In genomic region chr11:78839491-78839890, GRCm38 (mm10) we compare ENCODE assay signal across 18 mouse cellular contexts. TPM values are rescaled to one million over a fixed set of nuclear protein-coding genes. Genes with fewer than 3 reads are reported as not detected.
DNase-seq lines count a peak whose midpoint lies in the region; ATAC-seq lines count a peak whose summit lies in the region.
"Had no signal": no experiment of that assay in that cellular context is flagged by ENCODE, and none has a peak within 500 bp of the region (broad histone marks: within the 10 kb centered on the region; RNA-seq: fewer than 3 reads in every experiment).

No protein-coding gene starts in this region.

- 58% methylated on average over 14 of the region's 14 CpGs for WGBS in liver, embryonic 12.5 days (ENCODE audit: insufficient replicate concordance)

- no peaks in the 10 kb centered on the region for H3K27me3 ChIP-seq in liver, embryonic 12.5 days (replicated peaks)
- H3K27me3 ChIP-seq: CH12.LX had no signal

- no peak overlapping the region for H3K27ac ChIP-seq in liver, embryonic 12.5 days

- DNase-seq in adrenal gland, adult 2 months: peak; percentile 85
- DNase-seq in adrenal gland, adult 18-20 months (ENCODE audit: low spot score in 2 of 2): no peak
- DNase-seq in retina, postnatal 1 day: peak; percentile 68
- DNase-seq in retina, embryonic 14.5 days (ENCODE audit: low spot score): no peak
- no peak for DNase-seq in Muller cell, postnatal 12 days (ENCODE audit: inconsistent ontology term)
- no peak for DNase-seq in spleen, adult 18-20 months
- DNase-seq in spleen, postnatal 14 days (ENCODE audit: low spot score in 2 of 2): no peak
- DNase-seq: cerebellum, adult 9-10 months; gastrocnemius, postnatal 25 days; kidney, adult 11 months; kidney, postnatal 14 days; layer of hippocampus, adult 9-11 months; lung, postnatal 36 days; midbrain, embryonic 14.5 days; right cerebral cortex, postnatal 14 days had no signal

- H3K9ac ChIP-seq in liver, embryonic 12.5 days: 0 out of 2 replicates have a peak overlapping the region, but pooled peaks have one; percentile 5

- no peak overlapping the region for H3K4me3 ChIP-seq in liver, embryonic 12.5 days

- peaks cover 20% of the 10 kb centered on the region for H3K36me3 ChIP-seq in liver, embryonic 12.5 days

- peaks cover 43% of the 10 kb centered on the region for H3K4me1 ChIP-seq in liver, embryonic 12.5 days

- no peaks in the 10 kb centered on the region for H3K9me3 ChIP-seq in liver, embryonic 12.5 days (replicated peaks)

- no peak overlapping the region for H3K4me2 ChIP-seq in liver, embryonic 12.5 days

- ATAC-seq in liver, embryonic 12.5 days: peak; percentile 70
- ATAC-seq: activated CD4-positive, CD25-positive, alpha-beta regulatory T cell, adult 4 months had no signal

RNA-seq across cellular contexts. Expression of gene Lyrm9, which starts 13.1 kb away (rescaled TPM):
- total RNA-seq in adrenal gland, adult 2 months (2021): 10 to 100 TPM; 47.7 to 51.1 TPM
- 40.0 and 49.3 TPM in 2 replicates for polyA plus RNA-seq in adrenal gland, adult 2 months (2012; rRNA removed)
- total RNA-seq in adrenal gland, adult 18-20 months (2021): 10 to 100 TPM; 26.4 to 36.8 TPM
- 22.5 and 28.1 TPM in 2 replicates for polyA plus RNA-seq in liver, embryonic 12.5 days (2016; fragmentation: Nextera tagmentation; extraction: Ambion mirVana)

Comparison
In these comparisons a context has a peak if more than half of its experiments do, and no peak if none do; other contexts are left out.
1. DNase-seq: peak in adrenal gland, adult 2 months (single experiment) and retina, postnatal 1 day (single experiment); none in adrenal gland, adult 18-20 months (0 of 2), retina, embryonic 14.5 days (single experiment), Muller cell, postnatal 12 days (single experiment), spleen, adult 18-20 months (0 of 2) and spleen, postnatal 14 days (0 of 2).